Comparison of ENCODE assay signal across 9 mouse cellular contexts in the genomic region with DNA sequence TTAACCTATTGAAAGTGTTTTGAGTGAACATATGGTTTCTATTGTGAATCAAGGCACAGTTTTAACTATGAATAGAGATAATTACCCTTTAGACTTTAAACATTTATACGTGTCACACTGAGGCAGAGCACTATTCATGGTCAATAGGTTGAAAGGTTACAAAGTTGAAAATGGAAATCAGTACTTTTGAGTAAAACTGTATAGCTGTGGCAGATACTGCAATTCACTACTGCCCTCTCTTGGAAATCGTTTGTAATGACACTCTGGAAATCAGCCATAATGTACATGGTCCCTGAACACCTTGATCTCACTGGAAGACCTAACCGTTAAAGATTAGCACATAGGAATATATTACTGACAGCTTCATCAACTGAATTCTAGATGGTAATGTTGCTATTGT.
DNase-seq lines count a peak whose midpoint lies in the region; ATAC-seq and TF ChIP-seq lines count a peak whose summit lies in the region.
"Had no signal": no experiment of that assay in that cellular context is flagged by ENCODE, and none has a peak within 500 bp of the region (broad histone marks: within the 10 kb centered on the region; RNA-seq: fewer than 3 reads in every experiment).

No protein-coding gene starts in this region.

- ATAC-seq in cerebellum, adult (ENCODE audit: insufficient number of reproducible peaks, low FRiP score, low TSS enrichment) = 0 out of 2 replicates have a peak, but pooled peaks have one; percentile 38
- ATAC-seq in megakaryocyte-erythroid progenitor cell, adult 5-6 weeks (replicated peaks; ENCODE audit: low FRiP score, low TSS enrichment, poor library complexity, severe bottlenecking) = peak; percentile 83

- DNase-seq in cerebellum, postnatal 4 days (ENCODE audit: low spot score in 2 of 2) = no peak
- DNase-seq in left cerebral cortex, adult 2 months (ENCODE audit: extremely low spot score in 1 of 2, low spot score in 2 of 2) = no peak
- DNase-seq in left cerebral cortex, adult 8-10 months (ENCODE audit: low spot score in 2 of 2) = no peak
- peak; percentile 77 for DNase-seq in embryo, embryonic 10 days (ENCODE audit: low spot score)
- DNase-seq in ovary, postnatal 14 days (ENCODE audit: low spot score) = no peak
- DNase-seq in testis, postnatal 14 days (ENCODE audit: low spot score) = no peak

- H3K4me3 ChIP-seq in left cerebral cortex, adult 2 months = no peak overlapping the region
- H3K4me3 ChIP-seq: embryonic facial prominence, embryonic 13.5 days had no signal

- TF ChIP-seq CTCF in left cerebral cortex, adult 2 months (IDR thresholded peaks at IDR 0.05) = peak; percentile 70

- no peak overlapping the region for H3K27ac ChIP-seq in left cerebral cortex, adult 2 months
- H3K27ac ChIP-seq: embryonic facial prominence, embryonic 13.5 days had no signal

- intact Hi-C loops in left cerebral cortex, adult 2 months (cut with DNase I) = loop anchor here (5.0 kb wide), 1 partner anchor 835 kb away; no protein-coding TSS in a partner anchor
